Mouse (Mus musculus) erythroblast, embryonic 14.5 days (primary cell): ENCODE data around the gene H3f3a. TPM values are rescaled to one million over a fixed set of nuclear protein-coding genes. Genes with fewer than 3 reads are reported as not detected.
A peak's percentile ranks its signal among the peaks of the same experiment; 100 is the strongest.

ENCODE experiments used
- H3K27me3 ChIP-seq: 2 replicates; pipeline ENCODE4 v1.6.1; 2012; ENCODE audit warnings: inconsistent platforms; ENCODE audit not compliant: control insufficient read depth
- H3K36me3 ChIP-seq: 2 replicates; pipeline ENCODE4 v1.6.1; 2012; ENCODE audit warnings: mild to moderate bottlenecking, inconsistent platforms; ENCODE audit not compliant: control insufficient read depth
- H3K4me1 ChIP-seq: 2 replicates; pipeline ENCODE4 v1.6.1; 2012; ENCODE audit warnings: inconsistent platforms; ENCODE audit not compliant: control insufficient read depth
- H3K4me3 ChIP-seq: replicated peaks from 2 replicates; pipeline ENCODE3; 2012; ENCODE audit warnings: moderate library complexity, mild to moderate bottlenecking, inconsistent platforms
- H3K9me3 ChIP-seq: 2 replicates; pipeline ENCODE4 v1.6.1; 2012; ENCODE audit warnings: low read length, inconsistent platforms, mixed read lengths; ENCODE audit not compliant: control insufficient read depth
- GATA1 ChIP-seq: IDR thresholded peaks from 2 replicates; pipeline ENCODE4 v1.6.1; 2012; ENCODE audit warnings: low read length, inconsistent platforms, mixed read lengths
- TAL1 ChIP-seq: IDR thresholded peaks from 3 replicates; pipeline ENCODE4 v1.6.1; 2012; ENCODE audit warnings: low read length, inconsistent platforms, mixed read lengths
- polyA plus RNA-seq: library from polyadenylated mRNA; stranded (reverse); fragments of >175 nt; gene quantifications from 2 replicates; pipeline ENCODE4 v1.2.3, GENCODE M21; 2012

Gene H3f3a
- polyA plus RNA-seq, 1 experiment, result 750 TPM

GRCm38 (mm10) chr1:180824721-180825120 lies 11.0 kb upstream of the H3f3a start:
- H3K9me3 ChIP-seq, result peaks cover 4% of the 10 kb centered on the region
- H3K27me3 ChIP-seq, result no peaks in the 10 kb centered on the region; the same call in 1 of the 2 replicates
- no peak for TF ChIP-seq TAL1
- 0 out of 2 replicates have a peak, but pooled peaks have one; percentile 19 for TF ChIP-seq GATA1
- peaks cover 87% of the 10 kb centered on the region for H3K4me1 ChIP-seq
- peaks cover 12% of the 10 kb centered on the region; the same call in 1 of the 2 replicates for H3K36me3 ChIP-seq
- peak overlapping the region; percentile 21 for H3K4me3 ChIP-seq

GRCm38 (mm10) chr1:180823716-180824115 lies 10.0 kb upstream of the H3f3a start:
- TF ChIP-seq GATA1 (no peak), TAL1 (no peak)
- Histone ChIP-seq H3K9me3 (peaks cover 4% of the 10 kb centered on the region), H3K4me1 (peaks cover 89% of the 10 kb centered on the region), H3K36me3 (peaks cover 14% of the 10 kb centered on the region), H3K27me3 (no peaks in the 10 kb centered on the region; the same call in 1 of the 2 replicates), H3K4me3 (no peak overlapping the region)

- peaks cover 4% of the 10 kb centered on the region for H3K9me3 ChIP-seq
- H3K27me3 ChIP-seq, result no peaks in the 10 kb centered on the region; the same call in 1 of the 2 replicates
- H3K36me3 ChIP-seq, result peaks cover 14% of the 10 kb centered on the region
- H3K4me1 ChIP-seq, result peaks cover 93% of the 10 kb centered on the region
- no peak for TF ChIP-seq TAL1
- no peak for TF ChIP-seq GATA1
- no peak overlapping the region for H3K4me3 ChIP-seq
These were observed 8.5 kb upstream of the H3f3a start for GRCm38 (mm10) chr1:180822276-180822675.

GRCm38 (mm10) chr1:180821101-180821500 lies 7.4 kb upstream of the H3f3a start:
- H3K9me3 ChIP-seq, result peaks cover under 1% of the 10 kb centered on the region; the same call in 1 of the 2 replicates
- H3K4me3 ChIP-seq, result peak overlapping the region; percentile 39
- no peaks in the 10 kb centered on the region for H3K27me3 ChIP-seq
- peaks cover 17% of the 10 kb centered on the region for H3K36me3 ChIP-seq
- H3K4me1 ChIP-seq, result peaks cover 98% of the 10 kb centered on the region
- TF ChIP-seq TAL1 (peak; percentile 63), GATA1 (peak; percentile 69)

- Histone ChIP-seq H3K36me3 (peaks cover 15% of the 10 kb centered on the region), H3K4me3 (peak overlapping the region; percentile 37), H3K4me1 (peaks cover 90% of the 10 kb centered on the region), H3K9me3 (no peaks in the 10 kb centered on the region), H3K27me3 (no peaks in the 10 kb centered on the region)
- TF ChIP-seq TAL1, result peak; percentile 85
- peak; percentile 94 for TF ChIP-seq GATA1
These were observed 4.3 kb upstream of the H3f3a start for GRCm38 (mm10) chr1:180818000-180818399.

- Histone ChIP-seq H3K27me3 (no peaks in the 10 kb centered on the region), H3K36me3 (peaks cover 26% of the 10 kb centered on the region), H3K4me3 (peak overlapping the region; percentile 14), H3K9me3 (no peaks in the 10 kb centered on the region), H3K4me1 (peaks cover 71% of the 10 kb centered on the region)
- TF ChIP-seq GATA1 (no peak), TAL1 (no peak)
These were observed 1.8 kb upstream of the H3f3a start for GRCm38 (mm10) chr1:180815371-180816024.

GRCm38 (mm10) chr1:180813409-180813884 lies 296 bp downstream of the H3f3a start:
- Histone ChIP-seq H3K27me3 (no peaks in the 10 kb centered on the region), H3K9me3 (no peaks in the 10 kb centered on the region), H3K4me1 (peaks cover 67% of the 10 kb centered on the region), H3K4me3 (peak overlapping the region; percentile 99), H3K36me3 (peaks cover 41% of the 10 kb centered on the region)
- TF ChIP-seq GATA1 (no peak), TAL1 (no peak)

- Histone ChIP-seq H3K4me3 (peak overlapping the region; percentile 99), H3K4me1 (peaks cover 66% of the 10 kb centered on the region), H3K27me3 (no peaks in the 10 kb centered on the region), H3K9me3 (no peaks in the 10 kb centered on the region), H3K36me3 (peaks cover 48% of the 10 kb centered on the region)
- TF ChIP-seq GATA1 (no peak), TAL1 (no peak)
These were observed 1.0 kb downstream of the H3f3a start for GRCm38 (mm10) chr1:180812463-180813408.
